Mouse (Mus musculus): ENCODE measurements around the gene Uvrag. TPM values are rescaled to one million over a fixed set of nuclear protein-coding genes. Genes with fewer than 3 reads are reported as not detected.

The Uvrag gene
- polyA plus RNA-seq, 1 experiment from 2014 or later, result 14.5 TPM

- ATAC-seq (replicated peaks; ENCODE audit: low FRiP score), result peak; percentile 56
These were observed 10.4 kb upstream of the Uvrag start for GRCm38 (mm10) chr7:99151342-99151741.

DNA sequence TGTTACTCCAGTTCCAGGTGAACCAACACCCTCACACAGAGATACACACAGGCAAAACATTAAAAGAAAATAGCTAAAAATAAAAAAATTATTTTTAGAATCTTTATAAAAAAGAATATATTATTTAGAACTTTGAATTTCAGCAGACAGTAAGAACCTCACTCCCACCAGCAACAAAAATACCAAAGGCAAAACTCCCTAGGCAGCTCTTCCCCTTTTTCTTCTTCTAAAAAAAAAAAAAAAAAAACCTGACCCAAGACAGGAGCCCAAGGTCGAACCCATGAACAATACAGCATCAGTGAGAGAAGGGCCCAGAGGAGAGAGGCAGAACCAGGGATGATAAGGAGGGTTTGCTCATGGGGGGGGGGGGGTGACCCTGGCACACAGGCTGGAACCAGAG lies 8.1 kb upstream of the Uvrag start:
- WGBS, result 20% methylated on average over 1 of the region's 1 CpGs
- Histone ChIP-seq H3K4me3 (ENCODE audit: low read depth, low read length) (no peak overlapping the region), H3K27ac (ENCODE audit: low read depth, low read length) (no peak overlapping the region), H3K9ac (ENCODE audit: low read depth, low read length) (no peak overlapping the region), H3K36me3 (ENCODE audit: control insufficient read depth, insufficient read depth, low read length) (no peaks in the 10 kb centered on the region), H3K4me2 (no peak overlapping the region), H3K9me3 (ENCODE audit: control insufficient read depth, low read length) (no peaks in the 10 kb centered on the region), H3K4me1 (replicated peaks; ENCODE audit: control insufficient read depth, insufficient read depth, low read length) (0 out of 2 replicates have a peak, but pooled peaks cover 7% of the 10 kb centered on the region), H3K27me3 (replicated peaks; ENCODE audit: control insufficient read depth, insufficient read depth, low read length) (no peaks in the 10 kb centered on the region)
- ATAC-seq (replicated peaks; ENCODE audit: low FRiP score), result no peak
- no peak for DNase-seq (ENCODE audit: low spot score)

More at GRCm38 (mm10) chr7:99151342-99151741, 10.4 kb upstream of the Uvrag start:
- H3K27me3 ChIP-seq (replicated peaks; ENCODE audit: control insufficient read depth, insufficient read depth, low read length), result no peaks in the 10 kb centered on the region
- H3K36me3 ChIP-seq (ENCODE audit: control insufficient read depth, insufficient read depth, low read length), result no peaks in the 10 kb centered on the region
- H3K4me1 ChIP-seq (replicated peaks; ENCODE audit: control insufficient read depth, insufficient read depth, low read length), result peaks cover 21% of the 10 kb centered on the region
- DNase-seq (ENCODE audit: low spot score), result peak; percentile 85
- WGBS, result 5% methylated on average over 7 of the region's 7 CpGs
- H3K9me3 ChIP-seq (ENCODE audit: control insufficient read depth, low read length), result no peaks in the 10 kb centered on the region
- H3K9ac ChIP-seq (ENCODE audit: low read depth, low read length), result no peak overlapping the region
- no peak overlapping the region for H3K4me2 ChIP-seq
- H3K27ac ChIP-seq (ENCODE audit: low read depth, low read length), result no peak overlapping the region
- no peak overlapping the region for H3K4me3 ChIP-seq (ENCODE audit: low read depth, low read length)

GRCm38 (mm10) chr7:99147494-99147893 lies 6.6 kb upstream of the Uvrag start:
- no peak overlapping the region for H3K27ac ChIP-seq (ENCODE audit: low read depth, low read length)
- WGBS, result 78% methylated on average over 7 of the region's 7 CpGs
- ATAC-seq (replicated peaks; ENCODE audit: low FRiP score) (no peak), DNase-seq (ENCODE audit: low spot score) (no peak)
- no peaks in the 10 kb centered on the region for H3K27me3 ChIP-seq (replicated peaks; ENCODE audit: control insufficient read depth, insufficient read depth, low read length)
- no peak overlapping the region for H3K4me3 ChIP-seq (ENCODE audit: low read depth, low read length)
- H3K4me2 ChIP-seq, result no peak overlapping the region
- no peaks in the 10 kb centered on the region for H3K36me3 ChIP-seq (ENCODE audit: control insufficient read depth, insufficient read depth, low read length)
- 0 out of 2 replicates have a peak overlapping the region, but pooled peaks have one; percentile 5 for H3K9ac ChIP-seq (ENCODE audit: low read depth, low read length)
- no peaks in the 10 kb centered on the region for H3K9me3 ChIP-seq (ENCODE audit: control insufficient read depth, low read length)
- 0 out of 2 replicates have a peak, but pooled peaks cover 3% of the 10 kb centered on the region for H3K4me1 ChIP-seq (replicated peaks; ENCODE audit: control insufficient read depth, insufficient read depth, low read length)

DNA sequence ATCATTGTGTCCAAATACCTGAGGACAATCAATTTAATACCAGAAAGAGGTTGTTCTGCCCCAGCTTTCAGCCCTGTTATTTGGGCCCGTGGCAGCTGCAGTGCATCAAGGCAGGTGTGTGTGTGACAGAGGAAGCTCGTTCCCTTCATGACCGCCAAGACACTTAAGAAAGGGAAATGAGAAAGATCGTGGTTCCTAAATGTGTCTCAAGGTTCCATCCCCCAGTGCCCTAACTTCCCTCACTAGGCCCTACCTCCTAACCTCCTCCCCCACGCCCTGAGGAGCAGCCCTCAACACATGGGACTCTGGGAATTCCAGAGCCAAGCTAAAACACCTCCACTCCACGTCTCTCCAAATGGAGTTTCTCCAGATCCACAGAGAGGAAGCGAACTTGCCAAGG lies 6.0 kb upstream of the Uvrag start:
- Histone ChIP-seq H3K4me1 (replicated peaks; ENCODE audit: control insufficient read depth, insufficient read depth, low read length) (0 out of 2 replicates have a peak, but pooled peaks cover 3% of the 10 kb centered on the region), H3K9ac (ENCODE audit: low read depth, low read length) (0 out of 2 replicates have a peak overlapping the region, but pooled peaks have one; percentile 5), H3K27ac (ENCODE audit: low read depth, low read length) (no peak overlapping the region), H3K4me3 (ENCODE audit: low read depth, low read length) (no peak overlapping the region), H3K36me3 (ENCODE audit: control insufficient read depth, insufficient read depth, low read length) (no peaks in the 10 kb centered on the region), H3K27me3 (replicated peaks; ENCODE audit: control insufficient read depth, insufficient read depth, low read length) (no peaks in the 10 kb centered on the region), H3K4me2 (no peak overlapping the region), H3K9me3 (ENCODE audit: control insufficient read depth, low read length) (no peaks in the 10 kb centered on the region)
- WGBS, result 59% methylated on average over 7 of the region's 7 CpGs
- DNase-seq (ENCODE audit: low spot score) (no peak), ATAC-seq (replicated peaks; ENCODE audit: low FRiP score) (no peak)

DNA sequence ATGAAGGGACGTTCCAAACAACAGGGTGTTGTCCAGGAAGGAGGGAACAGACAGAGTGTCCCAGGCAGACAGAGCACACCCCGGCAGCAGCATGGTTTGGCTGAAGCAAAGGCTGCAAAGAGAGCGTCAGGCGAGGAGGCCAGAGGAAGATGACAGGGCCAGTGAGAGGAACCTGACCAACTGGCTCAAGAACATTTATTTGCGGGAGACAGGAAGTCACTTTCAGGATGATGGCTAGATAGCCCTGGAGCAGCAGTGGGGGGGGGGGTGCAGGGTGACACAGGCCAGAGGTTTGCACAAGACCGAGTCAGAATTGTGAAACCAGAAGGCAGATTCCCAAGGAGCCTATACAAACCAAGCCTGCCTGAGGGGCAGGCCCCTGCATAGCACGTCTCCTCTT lies 5.1 kb upstream of the Uvrag start:
- no peak overlapping the region for H3K4me3 ChIP-seq (ENCODE audit: low read depth, low read length)
- H3K4me2 ChIP-seq, result no peak overlapping the region
- no peaks in the 10 kb centered on the region for H3K9me3 ChIP-seq (ENCODE audit: control insufficient read depth, low read length)
- no peak overlapping the region for H3K9ac ChIP-seq (ENCODE audit: low read depth, low read length)
- WGBS, result 39% methylated on average over 7 of the region's 7 CpGs
- no peak for ATAC-seq (replicated peaks; ENCODE audit: low FRiP score)
- DNase-seq (ENCODE audit: low spot score), result no peak
- no peaks in the 10 kb centered on the region for H3K36me3 ChIP-seq (ENCODE audit: control insufficient read depth, insufficient read depth, low read length)
- H3K27ac ChIP-seq (ENCODE audit: low read depth, low read length), result no peak overlapping the region
- H3K27me3 ChIP-seq (replicated peaks; ENCODE audit: control insufficient read depth, insufficient read depth, low read length), result no peaks in the 10 kb centered on the region
- H3K4me1 ChIP-seq (replicated peaks; ENCODE audit: control insufficient read depth, insufficient read depth, low read length), result 0 out of 2 replicates have a peak, but pooled peaks cover 7% of the 10 kb centered on the region

DNA sequence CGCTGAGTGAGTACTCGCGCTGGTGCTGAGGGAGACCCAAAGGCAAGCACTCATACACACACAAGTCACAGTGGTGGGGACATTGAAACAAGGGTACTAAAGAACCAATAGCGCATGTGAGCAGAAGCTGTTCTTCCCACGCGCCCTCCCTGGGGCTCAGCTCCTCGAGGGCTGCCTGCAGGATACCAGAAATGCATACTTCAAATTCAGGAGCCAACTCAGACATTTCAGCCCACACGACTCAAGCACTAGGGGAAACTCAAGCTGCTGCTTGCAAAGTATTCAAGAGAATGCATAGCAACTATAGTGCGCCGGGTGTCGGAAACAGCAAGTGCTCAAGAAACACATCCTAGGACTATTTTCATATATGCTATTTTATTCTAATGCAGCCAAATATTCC lies 3.7 kb upstream of the Uvrag start:
- ATAC-seq (replicated peaks; ENCODE audit: low FRiP score), result no peak
- 74% methylated on average over 11 of the region's 11 CpGs for WGBS
- H3K27me3 ChIP-seq (replicated peaks; ENCODE audit: control insufficient read depth, insufficient read depth, low read length), result no peaks in the 10 kb centered on the region

GRCm38 (mm10) chr7:99143244-99143643 lies 2.3 kb upstream of the Uvrag start:
- ATAC-seq (replicated peaks; ENCODE audit: low FRiP score), result no peak

More for the DNA sequence above, 3.7 kb upstream of the Uvrag start:
- Histone ChIP-seq H3K4me3 (ENCODE audit: low read depth, low read length) (no peak overlapping the region), H3K4me1 (replicated peaks; ENCODE audit: control insufficient read depth, insufficient read depth, low read length) (peaks cover 9% of the 10 kb centered on the region), H3K4me2 (no peak overlapping the region), H3K9me3 (ENCODE audit: control insufficient read depth, low read length) (no peaks in the 10 kb centered on the region), H3K9ac (ENCODE audit: low read depth, low read length) (no peak overlapping the region), H3K36me3 (ENCODE audit: control insufficient read depth, insufficient read depth, low read length) (no peaks in the 10 kb centered on the region), H3K27ac (ENCODE audit: low read depth, low read length) (no peak overlapping the region)
- DNase-seq (ENCODE audit: low spot score), result no peak

DNA sequence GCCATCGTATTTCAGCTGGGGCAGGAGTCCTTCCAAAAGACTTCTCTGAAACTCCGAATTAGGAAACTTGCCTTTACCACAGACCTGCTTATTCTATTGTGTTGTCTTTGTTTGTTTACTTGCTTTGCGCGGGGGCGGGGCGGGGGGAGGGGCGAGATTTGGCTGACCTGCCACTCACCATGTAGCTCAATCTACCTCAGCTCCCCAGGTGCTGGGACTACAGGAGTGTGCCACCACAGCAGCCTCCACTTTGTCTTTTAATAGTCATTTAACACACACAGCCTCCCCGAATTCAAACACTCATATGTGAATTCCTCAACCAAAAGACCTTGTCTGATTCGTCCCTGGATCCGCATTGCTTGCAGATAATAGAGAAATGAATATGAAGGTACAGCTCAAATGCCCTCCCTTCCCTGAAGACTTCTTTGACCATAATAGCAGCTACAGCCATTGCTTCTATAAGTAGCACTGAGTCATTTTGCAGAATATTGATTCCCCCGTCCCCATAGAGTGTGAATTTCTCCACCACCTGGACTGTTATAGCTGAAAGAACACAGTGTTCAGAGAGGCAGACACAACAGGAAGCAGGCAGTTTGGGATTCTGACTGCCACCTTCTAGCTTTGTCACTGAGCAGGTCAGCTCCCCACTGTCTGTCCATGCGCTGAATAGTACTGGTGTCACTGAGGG lies 1.1 kb upstream of the Uvrag start:
- Histone ChIP-seq H3K4me3 (ENCODE audit: low read depth, low read length) (peak overlapping the region; percentile 98), H3K36me3 (ENCODE audit: control insufficient read depth, insufficient read depth, low read length) (no peaks in the 10 kb centered on the region), H3K27ac (ENCODE audit: low read depth, low read length) (no peak overlapping the region), H3K9me3 (ENCODE audit: control insufficient read depth, low read length) (no peaks in the 10 kb centered on the region), H3K4me2 (peak overlapping the region; percentile 94), H3K27me3 (replicated peaks; ENCODE audit: control insufficient read depth, insufficient read depth, low read length) (no peaks in the 10 kb centered on the region), H3K4me1 (replicated peaks; ENCODE audit: control insufficient read depth, insufficient read depth, low read length) (peaks cover 15% of the 10 kb centered on the region), H3K9ac (ENCODE audit: low read depth, low read length) (no peak overlapping the region)
- 30% methylated on average over 12 of the region's 12 CpGs for WGBS
- DNase-seq (ENCODE audit: low spot score) (no peak), ATAC-seq (replicated peaks; ENCODE audit: low FRiP score) (no peak)

More at GRCm38 (mm10) chr7:99143244-99143643, 2.3 kb upstream of the Uvrag start:
- H3K9me3 ChIP-seq (ENCODE audit: control insufficient read depth, low read length), result no peaks in the 10 kb centered on the region
- H3K27me3 ChIP-seq (replicated peaks; ENCODE audit: control insufficient read depth, insufficient read depth, low read length), result no peaks in the 10 kb centered on the region
- DNase-seq (ENCODE audit: low spot score), result no peak
- H3K4me2 ChIP-seq, result no peak overlapping the region
- no peak overlapping the region for H3K27ac ChIP-seq (ENCODE audit: low read depth, low read length)
- no peaks in the 10 kb centered on the region for H3K36me3 ChIP-seq (ENCODE audit: control insufficient read depth, insufficient read depth, low read length)
- 72% methylated on average over 3 of the region's 3 CpGs for WGBS
- peaks cover 15% of the 10 kb centered on the region for H3K4me1 ChIP-seq (replicated peaks; ENCODE audit: control insufficient read depth, insufficient read depth, low read length)
- no peak overlapping the region for H3K4me3 ChIP-seq (ENCODE audit: low read depth, low read length)
- no peak overlapping the region for H3K9ac ChIP-seq (ENCODE audit: low read depth, low read length)

- peak overlapping the region; percentile 94 for H3K4me2 ChIP-seq
- peak overlapping the region; percentile 91 for H3K9ac ChIP-seq (ENCODE audit: low read depth, low read length)
- peak overlapping the region; percentile 98 for H3K4me3 ChIP-seq (ENCODE audit: low read depth, low read length)
- DNase-seq (ENCODE audit: low spot score) (no peak), ATAC-seq (replicated peaks; ENCODE audit: low FRiP score) (peak; percentile 6)
- H3K27ac ChIP-seq (ENCODE audit: low read depth, low read length), result peak overlapping the region; percentile 81
- no peaks in the 10 kb centered on the region for H3K27me3 ChIP-seq (replicated peaks; ENCODE audit: control insufficient read depth, insufficient read depth, low read length)
- WGBS, result under 1% methylated on average over 34 of the region's 39 CpGs
- no peaks in the 10 kb centered on the region for H3K36me3 ChIP-seq (ENCODE audit: control insufficient read depth, insufficient read depth, low read length)
- H3K4me1 ChIP-seq (replicated peaks; ENCODE audit: control insufficient read depth, insufficient read depth, low read length), result peaks cover 12% of the 10 kb centered on the region
- no peaks in the 10 kb centered on the region for H3K9me3 ChIP-seq (ENCODE audit: control insufficient read depth, low read length)
These were observed 430 bp downstream of the Uvrag start for GRCm38 (mm10) chr7:99140511-99140910.
